Mouse (Mus musculus) hindbrain, embryonic 13.5 days (tissue): Measurements from ENCODE around the gene Spdl1. TPM values are rescaled to one million over a fixed set of nuclear protein-coding genes. Genes with fewer than 3 reads are reported as not detected.

Experiments
- ATAC-seq: fragments of 200-750 bp; cut with Nextera tagmentation; 2 replicates; pipeline ENCODE4 v1.8.0; 2017; ENCODE audit warnings: moderate TSS enrichment; ENCODE audit not compliant: low FRiP score
- H3K27ac ChIP-seq: fragments of 300-500 bp; sonication (generic); 2 replicates; pipeline ENCODE4 v1.5.1; 2015; ENCODE audit warnings: inconsistent platforms, mild to moderate bottlenecking, moderate library complexity
- H3K27me3 ChIP-seq: fragments of 300-500 bp; sonication (generic); 2 replicates; pipeline ENCODE4 v1.6.1; 2015; ENCODE audit warnings: mild to moderate bottlenecking, inconsistent platforms
- H3K36me3 ChIP-seq: fragments of 300-500 bp; sonication (generic); 2 replicates; pipeline ENCODE4 v1.6.1; 2015; ENCODE audit warnings: mild to moderate bottlenecking, inconsistent platforms
- H3K4me1 ChIP-seq: fragments of 300-500 bp; sonication (generic); replicated peaks from 2 replicates; pipeline ENCODE4 v1.6.1; 2015; ENCODE audit warnings: inconsistent platforms
- H3K4me2 ChIP-seq: fragments of 300-500 bp; sonication (generic); 2 replicates; pipeline ENCODE4 v1.6.1; 2015; ENCODE audit warnings: inconsistent platforms, mild to moderate bottlenecking, moderate library complexity
- H3K4me3 ChIP-seq: fragments of 300-500 bp; sonication (generic); 2 replicates; pipeline ENCODE4 v1.5.1; 2015; ENCODE audit warnings: mild to moderate bottlenecking, inconsistent platforms
- H3K9ac ChIP-seq: fragments of 300-500 bp; sonication (generic); 2 replicates; pipeline ENCODE4 v1.6.1; 2015; ENCODE audit warnings: mild to moderate bottlenecking, inconsistent platforms
- H3K9me3 ChIP-seq: fragments of 300-500 bp; sonication (generic); 2 replicates; pipeline ENCODE4 v1.6.1; 2016; ENCODE audit warnings: inconsistent platforms
- WGBS: fragments of 180-500 bp; shearing (Covaris S2); methylation state at CpG from one replicate; pipeline ENCODE4 v1.1.7; 2015; 5-methylcytosine and 5-hydroxymethylcytosine counted together
- polyA plus RNA-seq: library from polyadenylated mRNA; unstranded; fragments of >200 nt; fragmentation: Nextera tagmentation; extraction: Ambion mirVana; gene quantifications from 2 replicates; pipeline ENCODE4 v1.2.1, GENCODE M21; 2015

Spdl1 gene
- polyA plus RNA-seq, 1 experiment from 2014 or later = 5.4 TPM

DNA sequence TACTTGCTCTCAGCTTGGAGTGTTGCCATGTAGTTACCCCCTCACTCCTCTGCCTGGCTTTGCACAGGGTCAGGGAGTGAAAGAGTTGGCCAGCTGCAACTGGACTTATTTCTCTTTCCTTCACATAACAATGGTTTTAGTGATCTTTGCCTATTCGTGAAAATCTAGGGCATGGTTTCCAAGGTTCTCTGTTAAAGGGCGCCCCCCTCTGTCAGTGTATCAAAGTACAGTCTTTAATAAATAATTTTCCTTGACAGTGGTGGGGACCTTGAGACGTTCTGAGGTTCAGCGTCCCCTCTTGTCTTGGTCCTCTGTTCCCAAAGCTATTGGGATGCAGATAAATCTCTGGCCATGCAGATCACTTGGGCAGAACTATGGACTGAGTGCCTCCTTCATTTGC is 37.3 kb downstream of the Spdl1 start:
- ATAC-seq = no peak
- Histone ChIP-seq H3K9ac (no peak overlapping the region), H3K27me3 (no peaks in the 10 kb centered on the region), H3K4me1 (no peaks in the 10 kb centered on the region), H3K4me3 (no peak overlapping the region), H3K36me3 (no peaks in the 10 kb centered on the region), H3K27ac (no peak overlapping the region), H3K9me3 (no peaks in the 10 kb centered on the region), H3K4me2 (no peak overlapping the region)
- WGBS = 25% methylated on average over 4 of the region's 4 CpGs

DNA sequence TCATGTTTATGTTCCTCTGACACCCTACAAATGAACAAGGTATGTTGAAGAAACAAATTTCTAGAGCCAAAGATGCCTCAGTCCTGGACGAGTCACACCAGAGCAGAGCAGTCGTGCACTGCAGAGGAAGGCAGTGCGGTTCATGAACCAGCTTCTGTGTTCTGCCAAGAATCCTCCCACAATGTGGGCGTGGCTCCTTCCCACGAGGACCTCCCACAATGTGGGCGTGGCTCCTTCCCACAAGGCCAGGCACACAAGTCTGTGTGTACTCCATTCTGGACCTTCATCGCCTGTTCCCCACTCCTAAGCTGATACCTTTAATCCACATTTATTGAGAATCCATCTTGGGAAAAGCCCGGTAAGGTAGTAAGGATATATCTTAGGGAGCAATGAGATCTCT is 41.6 kb downstream of the Spdl1 start:
- H3K9ac ChIP-seq = no peak overlapping the region
- no peak overlapping the region for H3K4me2 ChIP-seq
- no peak for ATAC-seq
- no peak overlapping the region for H3K4me3 ChIP-seq
- H3K27ac ChIP-seq = no peak overlapping the region
- no peaks in the 10 kb centered on the region for H3K4me1 ChIP-seq
- no peaks in the 10 kb centered on the region for H3K27me3 ChIP-seq
- no peaks in the 10 kb centered on the region for H3K36me3 ChIP-seq
- no peaks in the 10 kb centered on the region for H3K9me3 ChIP-seq
- 76% methylated on average over 8 of the region's 8 CpGs for whole genome bisulfite sequencing

DNA sequence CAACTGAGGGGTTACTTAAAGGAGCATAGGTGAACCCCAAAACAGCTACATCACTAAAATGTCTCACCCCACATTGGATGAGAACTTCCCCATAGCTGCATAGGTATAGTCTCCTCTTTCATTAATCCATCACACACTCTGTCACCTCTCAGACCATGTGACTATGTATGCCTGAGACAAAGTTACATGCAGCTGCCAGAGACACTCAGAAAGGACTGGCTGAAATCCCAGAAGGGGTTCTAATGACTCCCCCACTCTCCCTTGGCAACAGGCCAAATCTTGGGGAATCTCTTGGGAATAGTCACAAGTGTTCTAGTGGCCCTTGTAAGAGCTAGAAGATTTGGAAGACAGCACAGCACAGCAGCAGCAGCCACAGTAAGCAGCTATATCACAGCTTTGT is 48.6 kb downstream of the Spdl1 start:
- no peak for ATAC-seq
- Histone ChIP-seq H3K4me1 (no peaks in the 10 kb centered on the region), H3K36me3 (no peaks in the 10 kb centered on the region), H3K9me3 (no peaks in the 10 kb centered on the region), H3K4me3 (no peak overlapping the region), H3K27ac (no peak overlapping the region), H3K27me3 (no peaks in the 10 kb centered on the region), H3K4me2 (no peak overlapping the region), H3K9ac (no peak overlapping the region)

DNA sequence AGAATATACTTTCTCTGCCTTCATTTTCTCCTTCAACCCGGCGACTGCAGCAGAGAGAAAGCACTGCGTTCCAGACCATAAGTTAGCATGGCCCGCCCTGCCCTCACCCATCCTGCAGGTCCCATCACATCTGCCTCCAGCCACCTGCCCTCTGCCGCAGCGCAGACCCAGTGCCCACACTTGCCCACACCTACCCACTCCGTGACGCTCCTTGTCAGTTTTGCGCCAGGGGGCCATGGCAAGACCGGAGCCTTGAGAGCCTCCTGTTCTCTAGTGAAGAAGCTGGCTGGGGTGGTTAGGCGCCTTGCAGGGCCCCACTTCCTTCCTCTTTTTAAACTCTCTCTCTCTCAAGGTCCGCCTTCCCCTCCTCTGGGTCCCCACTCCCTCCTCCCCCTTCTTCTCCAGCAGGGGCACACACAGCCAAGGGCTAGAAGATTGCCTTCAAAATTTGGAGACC is 49.8 kb downstream of the Spdl1 start, which contains the start of gene Dock2:
Gene Dock2 (minus strand): TSS at position 306 of the 457 bp plus-strand sequence.
- H3K4me1 ChIP-seq = no peaks in the 10 kb centered on the region
- H3K4me2 ChIP-seq = no peak within 1 kb of the TSS
- H3K9me3 ChIP-seq = no peaks in the 10 kb centered on the region
- ATAC-seq = no peak
- H3K27ac ChIP-seq = no peak within 1 kb of the TSS
- no peaks in the 10 kb centered on the region for H3K27me3 ChIP-seq
- WGBS = 91% methylated on average over 12 of the region's 12 CpGs
- H3K9ac ChIP-seq = no peak within 1 kb of the TSS
- H3K4me3 ChIP-seq = no peak within 1 kb of the TSS
- no peaks in the 10 kb centered on the region for H3K36me3 ChIP-seq

DNA sequence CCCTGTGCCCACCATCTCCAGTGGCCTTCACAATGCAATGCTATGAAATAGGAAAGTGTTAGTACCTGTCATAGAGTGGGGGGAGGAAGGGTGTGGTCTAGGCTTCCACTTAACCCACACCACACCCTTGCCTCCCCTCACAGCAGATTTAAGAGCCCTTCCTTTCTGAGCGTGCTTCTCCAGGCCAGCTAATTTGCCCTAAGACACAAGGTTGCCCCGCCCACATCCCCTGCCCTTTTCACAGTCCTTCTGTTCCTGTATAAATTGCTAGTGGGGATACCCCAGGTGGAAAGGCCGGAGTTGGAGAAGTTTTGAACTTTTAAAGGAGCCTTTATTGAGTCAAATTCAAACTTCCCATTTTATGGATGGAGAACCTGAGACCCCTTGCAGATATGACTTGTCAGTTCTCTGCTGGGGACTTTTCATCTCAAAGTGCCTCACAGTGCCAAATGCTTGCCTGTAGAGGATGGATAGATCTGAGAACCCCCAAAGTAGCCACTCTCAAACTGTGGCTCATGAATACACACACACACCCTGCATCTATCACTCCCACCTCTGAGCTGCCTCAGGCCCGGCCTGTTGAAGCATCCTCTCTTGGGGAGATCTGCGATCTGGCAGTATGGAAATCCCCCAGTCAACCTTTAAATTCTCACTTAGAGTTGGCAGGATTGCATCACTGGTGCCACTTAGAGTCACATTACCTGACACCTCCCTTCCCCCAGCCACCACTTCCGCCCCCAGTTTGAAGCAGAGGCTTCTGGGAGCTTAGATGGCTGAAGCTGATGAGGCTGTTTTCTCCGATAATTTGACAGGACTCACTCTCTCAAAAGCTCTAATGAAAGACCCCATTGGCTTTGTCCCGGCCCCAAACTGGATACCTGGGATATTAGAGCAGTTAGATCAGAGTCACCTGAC is 50.7 kb downstream of the Spdl1 start:
- no peak for ATAC-seq
- Histone ChIP-seq H3K4me2 (no peak overlapping the region), H3K4me3 (no peak overlapping the region), H3K9ac (no peak overlapping the region), H3K36me3 (no peaks in the 10 kb centered on the region), H3K27ac (no peak overlapping the region), H3K4me1 (no peaks in the 10 kb centered on the region), H3K27me3 (no peaks in the 10 kb centered on the region), H3K9me3 (no peaks in the 10 kb centered on the region)
- WGBS = 82% methylated on average over 8 of the region's 8 CpGs

DNA sequence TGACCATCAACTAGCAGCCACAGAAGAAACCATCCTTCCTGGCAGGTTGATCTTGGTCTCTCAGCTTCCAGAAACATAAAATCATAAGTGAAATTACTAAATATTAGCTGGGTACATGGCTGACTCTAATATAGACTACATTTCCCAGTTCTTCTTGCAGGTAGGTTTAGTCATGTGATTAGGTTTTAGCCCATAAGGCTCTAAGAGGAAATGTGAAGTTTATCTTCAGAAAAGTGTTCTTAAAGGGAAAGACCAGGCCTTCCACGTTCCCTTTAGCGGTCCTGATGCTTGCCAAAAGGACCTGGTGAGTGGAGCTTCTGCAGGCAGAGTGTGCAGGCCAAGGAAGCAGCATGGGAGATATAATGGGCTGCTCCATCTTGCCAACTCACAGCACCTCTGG is 52.7 kb downstream of the Spdl1 start:
- Histone ChIP-seq H3K9ac (no peak overlapping the region), H3K27me3 (no peaks in the 10 kb centered on the region), H3K4me2 (no peak overlapping the region), H3K36me3 (no peaks in the 10 kb centered on the region), H3K9me3 (no peaks in the 10 kb centered on the region), H3K27ac (no peak overlapping the region), H3K4me3 (no peak overlapping the region), H3K4me1 (no peaks in the 10 kb centered on the region)
- 93% methylated on average over 2 of the region's 2 CpGs for WGBS
- ATAC-seq = no peak

DNA sequence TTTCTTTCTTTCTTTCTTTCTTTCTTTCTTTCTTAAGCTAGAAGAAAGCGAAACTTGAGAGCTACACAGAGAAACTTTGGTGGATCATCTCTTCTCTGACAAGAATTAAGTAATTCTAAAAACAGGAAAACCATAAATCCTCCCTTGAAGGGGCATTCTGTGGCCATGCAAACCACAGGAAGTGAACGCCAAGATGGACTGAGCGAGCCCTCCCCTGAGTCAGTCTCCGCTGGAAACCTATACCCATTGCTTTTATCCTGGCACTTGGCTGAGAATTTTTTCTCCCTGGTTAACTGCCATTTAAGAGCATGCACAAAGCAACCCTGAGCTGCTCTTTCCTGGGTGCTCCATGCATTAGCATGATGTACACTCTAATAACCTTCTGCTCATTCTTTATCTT is 53.5 kb downstream of the Spdl1 start:
- Histone ChIP-seq H3K9ac (no peak overlapping the region), H3K27ac (no peak overlapping the region), H3K9me3 (no peaks in the 10 kb centered on the region), H3K4me1 (no peaks in the 10 kb centered on the region), H3K36me3 (no peaks in the 10 kb centered on the region), H3K27me3 (no peaks in the 10 kb centered on the region), H3K4me2 (no peak overlapping the region), H3K4me3 (no peak overlapping the region)
- 91% methylated on average over 4 of the region's 4 CpGs for WGBS
- no peak for ATAC-seq

DNA sequence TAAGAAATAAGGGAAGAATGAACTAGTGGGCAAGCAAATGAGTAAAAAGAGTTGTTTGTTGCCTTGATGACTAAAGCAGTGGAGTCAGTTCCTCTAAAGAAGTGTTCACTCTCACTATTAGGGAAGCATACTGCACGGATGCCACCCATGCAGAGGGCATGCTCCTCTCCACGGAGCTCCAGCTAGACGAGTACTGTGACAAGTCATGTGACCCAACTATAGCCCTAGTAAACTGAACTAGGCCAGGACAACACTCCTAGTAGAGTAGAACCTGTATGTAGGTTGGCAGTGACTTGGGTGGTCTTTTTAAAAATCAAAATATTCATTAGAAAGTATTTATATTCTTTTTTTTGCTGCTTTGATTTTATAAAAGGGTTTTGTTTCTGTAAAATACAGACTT is 55.1 kb downstream of the Spdl1 start:
- Histone ChIP-seq H3K4me3 (no peak overlapping the region), H3K27ac (no peak overlapping the region), H3K4me1 (peaks cover 3% of the 10 kb centered on the region; the same call in 1 of the 2 replicates), H3K9me3 (no peaks in the 10 kb centered on the region), H3K9ac (no peak overlapping the region), H3K36me3 (no peaks in the 10 kb centered on the region), H3K27me3 (no peaks in the 10 kb centered on the region), H3K4me2 (no peak overlapping the region)
- WGBS = 88% methylated on average over 3 of the region's 3 CpGs
- no peak for ATAC-seq

DNA sequence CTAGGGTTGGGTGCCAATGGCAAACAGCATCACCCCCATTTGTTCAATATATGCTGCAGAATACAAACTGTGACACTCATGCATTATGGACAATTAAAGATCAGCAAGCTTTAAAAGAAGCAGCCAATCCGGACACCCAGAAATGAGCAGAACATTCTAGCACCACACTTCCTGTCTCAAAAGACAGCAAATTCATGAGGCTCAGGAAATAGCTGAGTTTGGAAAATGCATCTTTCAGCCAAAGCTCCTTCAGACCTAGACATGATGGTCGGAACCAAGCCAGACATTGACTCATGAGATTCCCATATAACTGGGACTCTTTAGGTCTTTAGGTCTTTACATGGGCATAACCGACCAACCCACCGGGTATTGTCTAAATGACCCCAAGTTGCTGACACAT is 55.9 kb downstream of the Spdl1 start:
- Histone ChIP-seq H3K4me2 (no peak overlapping the region), H3K9ac (no peak overlapping the region), H3K9me3 (no peaks in the 10 kb centered on the region), H3K4me3 (no peak overlapping the region), H3K27ac (no peak overlapping the region), H3K36me3 (no peaks in the 10 kb centered on the region), H3K27me3 (no peaks in the 10 kb centered on the region), H3K4me1 (peaks cover 3% of the 10 kb centered on the region; the same call in 1 of the 2 replicates)
- ATAC-seq = no peak
- 84% methylated on average over 4 of the region's 4 CpGs for WGBS

DNA sequence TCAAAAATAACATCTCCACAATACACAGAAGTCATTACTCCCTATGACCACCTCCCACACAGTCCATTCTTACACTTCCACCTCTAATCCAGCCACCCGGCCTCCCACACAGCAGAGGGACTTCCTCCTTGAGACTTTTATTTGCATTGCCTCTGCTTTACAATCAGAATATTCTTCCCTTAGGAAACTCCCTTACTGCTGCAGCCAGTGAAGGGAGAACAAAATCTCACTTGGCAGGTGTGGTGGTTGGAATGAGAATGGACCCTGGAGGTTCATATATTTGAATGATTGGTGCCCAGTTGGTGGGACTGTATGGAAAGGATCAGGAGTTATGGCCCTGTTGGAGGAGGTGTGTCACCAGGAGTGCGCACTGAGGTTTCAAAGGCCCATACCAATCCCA is 57.4 kb downstream of the Spdl1 start:
- Histone ChIP-seq H3K36me3 (no peaks in the 10 kb centered on the region), H3K27ac (no peak overlapping the region), H3K4me3 (no peak overlapping the region), H3K9ac (no peak overlapping the region), H3K27me3 (no peaks in the 10 kb centered on the region), H3K4me2 (no peak overlapping the region), H3K4me1 (peaks cover 6% of the 10 kb centered on the region; the same call in 1 of the 2 replicates), H3K9me3 (no peaks in the 10 kb centered on the region)
- no peak for ATAC-seq
- WGBS = 85% methylated on average over 2 of the region's 2 CpGs

DNA sequence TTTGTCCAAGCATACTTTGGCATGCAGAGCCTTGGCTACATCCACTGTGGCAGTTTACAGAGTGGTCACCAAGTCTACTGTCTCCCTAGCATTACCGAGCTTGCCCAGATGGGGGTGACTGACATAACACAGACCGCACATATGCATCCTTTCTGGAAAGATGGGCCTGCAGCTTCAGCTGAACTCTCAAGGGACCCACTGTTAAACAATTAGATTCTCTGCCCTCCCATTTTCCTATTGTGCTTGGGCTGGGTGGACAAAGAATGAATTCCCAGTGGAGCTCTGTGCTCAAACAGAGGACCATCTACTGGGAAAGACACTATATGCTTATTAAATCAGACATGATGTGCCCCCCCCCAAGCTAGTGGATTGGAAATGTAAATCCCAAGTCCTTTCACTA is 58.8 kb downstream of the Spdl1 start:
- Histone ChIP-seq H3K4me1 (peaks cover 8% of the 10 kb centered on the region; the same call in 1 of the 2 replicates), H3K9ac (no peak overlapping the region), H3K9me3 (no peaks in the 10 kb centered on the region), H3K36me3 (no peaks in the 10 kb centered on the region), H3K27ac (no peak overlapping the region), H3K27me3 (no peaks in the 10 kb centered on the region), H3K4me2 (no peak overlapping the region), H3K4me3 (no peak overlapping the region)
- ATAC-seq = no peak
- 58% methylated on average over 2 of the region's 2 CpGs for WGBS

DNA sequence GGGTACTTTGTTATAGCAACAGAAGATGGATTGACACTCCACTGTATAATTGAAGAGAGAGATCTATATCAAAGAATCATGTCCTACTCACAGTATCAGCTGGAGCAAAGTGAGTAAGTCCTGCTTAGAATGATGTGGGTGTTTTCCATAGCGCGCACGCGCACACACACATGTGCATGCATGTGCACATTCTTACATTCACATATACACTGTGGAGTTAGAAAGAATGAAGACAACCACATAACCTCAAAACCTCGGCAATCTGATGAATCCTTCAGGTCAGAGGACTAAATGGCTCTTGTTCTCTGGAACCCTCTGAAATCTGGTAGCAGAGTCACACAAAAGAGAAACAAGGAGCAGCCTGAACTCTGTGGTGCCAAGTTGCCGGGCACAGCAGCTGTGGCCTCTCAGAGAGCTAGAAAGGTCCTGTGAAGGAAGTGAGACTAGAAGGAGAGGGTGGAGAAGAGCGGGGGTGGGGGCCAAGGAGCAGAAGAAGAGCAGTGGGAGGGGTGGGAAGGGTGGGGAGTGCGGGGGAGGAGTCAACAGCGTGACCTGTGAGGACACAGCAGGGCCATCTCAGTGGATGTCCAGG is 60.0 kb downstream of the Spdl1 start:
- WGBS = 93% methylated on average over 9 of the region's 9 CpGs
- Histone ChIP-seq H3K36me3 (no peaks in the 10 kb centered on the region), H3K4me2 (no peak overlapping the region), H3K27ac (no peak overlapping the region), H3K9ac (no peak overlapping the region), H3K4me3 (no peak overlapping the region), H3K4me1 (peaks cover 8% of the 10 kb centered on the region; the same call in 1 of the 2 replicates), H3K27me3 (no peaks in the 10 kb centered on the region), H3K9me3 (no peaks in the 10 kb centered on the region)
- ATAC-seq = no peak
